Mouse (Mus musculus) spleen, adult 2 months (tissue): ENCODE data around the gene Synrg.

Experiments used
- CTCF ChIP-seq: fragments of 200-500 bp; IDR thresholded peaks from 2 replicates; pipeline ENCODE4 v1.5.1; 2011; ENCODE audit warnings: mild to moderate bottlenecking, inconsistent platforms; ENCODE audit not compliant: insufficient read depth, insufficient read length, insufficient replicate concordance; ENCODE audit errors: extremely low read depth
- POLR2A ChIP-seq: fragments of 200-500 bp; IDR thresholded peaks from 2 replicates; pipeline ENCODE4 v1.6.1; 2011; ENCODE audit warnings: low read depth, low read length, inconsistent platforms

GRCm38 (mm10) chr11:84053524-84054163 is 89.4 kb downstream of the Synrg start:
- TF ChIP-seq CTCF (no peak), POLR2A (no peak)
